Mouse (Mus musculus) lung, adult 2 months (tissue): ENCODE results near the gene Limch1. TPM values are rescaled to one million over a fixed set of nuclear protein-coding genes. Genes with fewer than 3 reads are reported as not detected.

Source experiments
- DNase-seq: peaks from one replicate; pipeline ENCODE4 v3.0.0; 2022
- H3K4me1 ChIP-seq: fragments of 200-500 bp; 2 replicates; pipeline ENCODE4 v1.6.1; 2011; ENCODE audit warnings: low read length; ENCODE audit not compliant: control insufficient read depth, insufficient read depth
- H3K4me3 ChIP-seq: fragments of 200-500 bp; replicated peaks from 2 replicates; pipeline ENCODE3; 2011; ENCODE audit warnings: low read depth, mild to moderate bottlenecking, control low read depth, low read length; ENCODE audit errors: extremely low read depth
- CTCF ChIP-seq: fragments of 200-500 bp; IDR thresholded peaks from 2 replicates; pipeline ENCODE4 v1.5.1; 2011; ENCODE audit warnings: mild to moderate bottlenecking, low read length, control low read depth; ENCODE audit not compliant: insufficient read depth
- POLR2A ChIP-seq: fragments of 200-500 bp; IDR thresholded peaks from 2 replicates; pipeline ENCODE4 v1.6.1; 2011; ENCODE audit warnings: low read depth, mild to moderate bottlenecking, control low read depth, low read length, borderline replicate concordance; ENCODE audit errors: extremely low read depth
- WGBS: fragments of 180-500 bp; shearing (Covaris S2); methylation state at CpG from one replicate; pipeline ENCODE4 v1.1.7; 2018; 5-methylcytosine and 5-hydroxymethylcytosine counted together
- polyA plus RNA-seq: library from polyadenylated mRNA; depleted of rRNA; stranded (reverse); fragments of >200 nt; gene quantifications from 2 replicates; pipeline ENCODE4 v1.2.3, GENCODE M21; 2012

The Limch1 gene
- polyA plus RNA-seq, 1 experiment: 242 TPM

DNA sequence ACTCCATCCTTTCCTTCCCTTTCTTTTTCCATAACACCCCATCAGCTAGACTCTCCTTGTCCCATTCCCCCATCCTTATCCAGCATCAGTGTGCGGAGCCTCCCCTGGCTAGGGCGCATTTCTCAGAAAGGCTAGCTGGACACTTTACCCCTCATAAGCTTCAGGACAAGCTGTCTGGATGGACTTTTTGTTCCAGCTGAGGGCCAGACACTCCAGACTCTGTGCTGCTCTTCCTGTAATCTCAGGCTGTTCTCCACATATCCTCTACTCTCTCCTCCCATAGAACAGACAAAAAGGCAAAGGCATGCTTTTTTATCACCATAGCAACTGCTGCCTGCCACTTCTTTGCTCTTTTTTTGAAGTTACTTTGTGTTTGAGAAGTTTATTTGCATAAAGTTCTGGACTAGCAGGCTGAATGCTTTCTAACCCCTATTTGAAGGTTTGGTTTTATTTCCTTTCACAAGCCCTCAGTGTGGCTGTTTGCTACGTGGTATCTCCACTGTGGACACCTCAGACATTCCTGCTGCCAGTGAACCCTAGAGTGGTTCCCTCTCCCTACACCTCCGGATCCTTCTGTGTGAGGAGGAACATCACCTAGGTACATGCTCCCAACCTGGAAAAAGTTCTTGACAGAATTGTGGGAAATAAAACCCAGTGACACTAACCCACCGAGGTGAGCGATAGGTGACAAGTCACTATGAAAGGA lies 77.0 kb downstream of the Limch1 start:
- DNase-seq: no peak
- no peak for TF ChIP-seq POLR2A
- TF ChIP-seq CTCF: no peak
- 78% methylated on average over 6 of the region's 6 CpGs for WGBS
- no peaks in the 10 kb centered on the region for H3K4me1 ChIP-seq
- H3K4me3 ChIP-seq: no peak overlapping the region

DNA sequence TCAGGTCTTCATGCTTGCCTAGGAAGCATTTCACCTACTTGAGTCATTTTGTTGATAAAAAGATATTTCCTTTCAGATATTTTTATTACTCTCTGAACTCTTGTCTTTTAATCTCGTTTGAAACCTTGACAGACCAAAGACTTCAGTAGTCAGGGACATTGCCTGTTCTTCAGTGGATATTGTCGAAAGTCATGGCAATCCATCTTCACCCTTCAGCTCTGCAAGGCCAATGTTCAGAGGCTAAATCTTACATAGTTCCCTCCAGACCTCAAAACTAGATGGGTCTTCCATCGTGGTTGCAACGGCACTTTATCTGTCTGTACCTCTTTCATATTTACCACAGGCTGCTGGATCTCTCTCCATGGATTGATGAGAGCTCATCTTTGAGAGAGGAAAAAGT lies 80.0 kb downstream of the Limch1 start:
- TF ChIP-seq POLR2A: no peak
- no peak for TF ChIP-seq CTCF
- WGBS: 84% methylated on average over 4 of the region's 4 CpGs

DNA sequence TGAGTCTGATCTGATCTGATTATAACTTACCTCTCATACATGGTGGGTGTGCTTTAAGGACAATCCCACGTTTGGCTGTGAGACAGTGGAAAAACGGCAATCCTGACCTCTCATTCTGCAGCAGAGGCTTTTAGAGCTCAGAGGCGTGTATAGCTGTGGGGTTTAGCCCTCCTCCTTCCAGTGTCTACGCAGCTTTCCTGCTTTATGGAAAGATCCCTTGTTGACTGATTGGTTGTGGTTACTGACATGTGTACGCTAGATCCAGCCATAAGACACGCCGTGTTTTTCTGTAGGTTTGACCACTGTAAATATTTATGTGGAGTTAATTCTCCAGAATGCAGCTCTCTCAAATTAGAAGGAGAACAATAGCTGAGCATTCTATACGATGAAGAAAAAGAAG lies 81.2 kb downstream of the Limch1 start:
- no peak for DNase-seq
- no peak overlapping the region for H3K4me3 ChIP-seq
- TF ChIP-seq POLR2A: no peak
- TF ChIP-seq CTCF: no peak
- 48% methylated on average over 8 of the region's 8 CpGs for WGBS
- no peaks in the 10 kb centered on the region for H3K4me1 ChIP-seq

More for the DNA sequence above, 80.0 kb downstream of the Limch1 start:
- DNase-seq: no peak
- H3K4me1 ChIP-seq: no peaks in the 10 kb centered on the region
- no peak overlapping the region for H3K4me3 ChIP-seq

DNA sequence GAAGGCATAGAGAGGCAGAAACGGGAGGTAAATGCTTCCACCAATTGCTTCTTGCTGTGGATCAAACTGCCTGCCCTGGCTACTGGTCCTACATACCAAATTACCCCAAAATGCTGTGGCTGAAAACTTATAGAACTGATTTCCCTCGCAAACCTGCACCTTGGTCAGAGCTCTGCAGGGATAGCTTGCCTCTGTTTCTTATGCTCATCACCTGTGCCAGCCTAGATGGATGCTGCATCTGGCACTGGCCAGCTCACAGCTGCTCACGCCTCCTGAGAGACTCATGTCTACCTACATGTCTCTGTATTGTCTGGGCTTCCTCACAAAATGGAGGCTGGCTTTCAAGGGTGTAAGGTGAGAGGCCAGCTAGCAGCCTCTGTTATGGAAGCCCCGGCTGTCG lies 83.9 kb downstream of the Limch1 start:
- H3K4me1 ChIP-seq: no peaks in the 10 kb centered on the region
- TF ChIP-seq CTCF (no peak), POLR2A (no peak)
- DNase-seq: no peak
- H3K4me3 ChIP-seq: no peak overlapping the region
- 85% methylated on average over 5 of the region's 5 CpGs for WGBS

DNA sequence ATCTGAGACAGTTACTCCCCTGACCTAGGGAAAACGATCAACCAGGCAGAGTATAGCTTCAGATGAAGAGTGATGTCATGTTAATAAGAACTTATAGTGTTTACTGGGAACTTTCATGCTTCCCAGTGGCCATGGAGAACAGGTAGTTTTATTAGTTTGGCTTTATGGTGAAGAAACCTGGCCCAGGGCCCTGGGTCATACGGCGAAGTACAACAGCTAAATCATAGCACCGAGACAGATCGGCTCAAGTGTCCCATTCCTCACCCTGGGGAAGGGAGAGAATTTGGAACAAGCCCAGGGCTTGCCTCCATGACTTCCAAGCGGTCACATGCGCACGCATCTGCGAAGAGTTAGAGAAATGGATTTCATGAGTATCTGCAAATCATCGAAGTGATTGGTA lies 84.6 kb downstream of the Limch1 start:
- no peak for DNase-seq
- Histone ChIP-seq H3K4me3 (no peak overlapping the region), H3K4me1 (no peaks in the 10 kb centered on the region)
- 88% methylated on average over 10 of the region's 10 CpGs for WGBS
- no peak for TF ChIP-seq POLR2A
- TF ChIP-seq CTCF: no peak

DNA sequence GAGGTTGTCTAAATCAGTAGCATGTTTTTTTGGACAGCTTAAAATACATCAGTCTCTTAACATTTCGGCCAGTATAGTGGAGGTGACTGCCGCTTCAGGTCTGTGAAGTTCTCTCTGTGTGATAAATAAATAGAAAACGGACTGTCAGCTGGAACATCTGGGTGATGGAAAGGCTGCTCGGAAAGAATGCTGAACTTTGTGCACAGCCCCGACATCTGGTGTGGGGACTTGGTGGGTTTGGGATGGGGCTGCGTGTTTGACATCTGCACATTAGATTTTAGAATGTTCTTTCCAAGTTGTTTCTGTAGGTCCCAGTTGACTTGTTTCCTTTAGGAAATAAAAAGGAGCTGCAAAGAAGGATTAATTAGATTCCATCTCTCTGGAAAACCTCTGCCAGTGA lies 89.1 kb downstream of the Limch1 start:
- Histone ChIP-seq H3K4me1 (no peaks in the 10 kb centered on the region), H3K4me3 (no peak overlapping the region)
- TF ChIP-seq CTCF (no peak), POLR2A (no peak)
- no peak for DNase-seq
- WGBS: 63% methylated on average over 6 of the region's 6 CpGs

DNA sequence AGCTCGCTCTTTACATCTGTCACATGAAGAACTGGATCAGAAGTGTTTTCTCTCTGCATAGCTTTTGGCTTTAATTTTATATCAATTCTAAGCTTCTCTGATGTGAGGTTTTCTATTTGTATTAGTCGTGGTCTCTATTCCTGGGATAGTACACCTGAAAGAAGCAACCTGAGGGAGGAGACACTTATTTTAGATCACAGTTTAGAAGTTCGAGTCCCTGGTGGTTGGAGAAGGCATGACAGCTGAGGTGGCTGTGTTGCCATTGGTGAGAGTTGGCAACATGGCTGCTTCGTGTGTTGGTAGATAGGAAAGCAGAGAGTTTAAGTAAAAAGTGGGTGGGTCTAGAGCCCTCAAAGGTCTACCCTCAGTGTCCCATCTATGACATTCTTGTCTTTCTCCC lies 91.3 kb downstream of the Limch1 start:
- Histone ChIP-seq H3K4me1 (no peaks in the 10 kb centered on the region), H3K4me3 (no peak overlapping the region)
- 88% methylated on average over 4 of the region's 4 CpGs for WGBS
- TF ChIP-seq POLR2A (no peak), CTCF (no peak)
- no peak for DNase-seq

DNA sequence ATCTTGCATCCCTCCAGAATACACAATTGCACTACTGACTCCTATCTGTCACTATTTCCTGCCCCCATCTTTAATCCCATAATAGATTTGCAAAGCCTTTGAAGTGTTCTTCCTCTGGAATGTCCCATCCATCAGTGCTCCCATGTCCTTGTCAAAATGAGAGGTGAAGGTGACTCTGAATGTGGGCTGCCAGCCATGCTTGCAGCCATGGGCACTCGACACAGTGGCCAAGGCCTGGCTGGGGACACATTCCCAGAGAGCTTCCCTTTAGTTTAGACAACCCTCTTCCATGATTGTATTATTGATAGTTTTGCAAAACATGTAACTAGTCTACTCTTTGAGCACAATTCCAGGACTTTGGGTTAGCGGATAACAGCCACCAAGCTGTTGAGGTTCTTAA lies 96.3 kb downstream of the Limch1 start:
- Histone ChIP-seq H3K4me3 (no peak overlapping the region), H3K4me1 (no peaks in the 10 kb centered on the region)
- 90% methylated on average over 2 of the region's 2 CpGs for WGBS
- no peak for DNase-seq
- no peak for TF ChIP-seq CTCF
- no peak for TF ChIP-seq POLR2A

DNA sequence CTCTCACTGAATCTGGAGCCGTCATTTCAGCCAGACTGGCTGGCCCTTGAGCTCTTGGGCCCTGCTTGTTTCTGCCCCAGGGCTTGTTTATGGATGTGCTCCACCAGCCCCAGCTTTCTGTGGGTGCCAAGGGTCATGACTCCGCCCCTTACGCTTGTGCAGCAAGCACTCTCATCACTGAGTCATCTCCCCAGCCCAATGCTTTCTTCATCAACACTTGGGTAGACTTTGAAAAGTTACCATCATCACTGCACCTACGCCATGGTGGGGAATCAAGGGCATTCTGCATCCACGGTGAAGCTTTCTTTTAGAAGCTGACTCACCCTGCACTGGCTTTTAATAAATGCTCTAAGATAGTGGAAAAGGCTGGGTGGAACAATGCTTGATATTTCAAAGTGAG lies 97.1 kb downstream of the Limch1 start:
- no peak for DNase-seq
- 84% methylated on average over 5 of the region's 5 CpGs for WGBS
- TF ChIP-seq CTCF: no peak
- no peak for TF ChIP-seq POLR2A
- peaks cover 5% of the 10 kb centered on the region for H3K4me1 ChIP-seq
- H3K4me3 ChIP-seq: no peak overlapping the region

DNA sequence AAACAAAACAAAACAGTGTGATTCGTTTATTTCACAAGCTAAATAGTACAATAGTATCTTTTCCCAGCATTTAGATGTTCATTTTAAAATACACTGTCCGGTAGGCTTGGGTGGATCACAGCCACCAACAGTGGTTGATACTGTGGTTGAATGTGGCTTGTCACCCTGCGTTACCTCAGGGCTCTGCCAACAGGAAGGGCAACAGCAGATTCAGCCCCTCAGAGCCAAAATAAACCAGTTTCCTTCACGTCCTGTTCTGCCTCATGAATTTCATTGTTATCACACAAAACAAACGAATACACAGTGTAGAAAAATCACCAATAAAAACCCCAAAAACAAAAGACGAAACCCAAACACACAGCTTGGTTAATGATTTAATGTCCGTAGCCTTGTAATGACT lies 102.5 kb downstream of the Limch1 start:
- no peak for DNase-seq

DNA sequence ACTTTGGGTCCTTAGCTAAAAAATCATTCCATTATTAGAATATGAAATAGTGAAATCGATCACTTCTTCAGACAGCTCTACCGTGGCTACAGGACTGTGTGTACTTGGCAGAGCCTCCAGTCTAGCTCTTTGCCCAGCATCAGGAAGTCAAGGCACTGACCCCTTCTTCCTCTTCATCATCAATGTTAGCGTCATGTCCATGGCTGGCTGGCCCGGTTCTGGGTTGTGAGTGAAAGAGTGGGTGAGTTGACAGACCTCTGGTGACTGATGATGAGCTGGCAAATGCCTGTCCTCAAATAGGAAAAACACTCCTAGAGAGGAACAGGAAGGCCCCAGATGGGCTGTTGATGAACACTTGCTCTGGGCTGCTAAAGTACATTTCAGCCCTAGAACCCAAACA lies 103.5 kb downstream of the Limch1 start:
- WGBS: 27% methylated on average over 4 of the region's 4 CpGs
- no peak for TF ChIP-seq CTCF
- TF ChIP-seq POLR2A: no peak
- Histone ChIP-seq H3K4me3 (no peak overlapping the region), H3K4me1 (peaks cover 13% of the 10 kb centered on the region)
- peak; percentile 36 for DNase-seq

More for the DNA sequence above, 102.5 kb downstream of the Limch1 start:
- TF ChIP-seq CTCF (no peak), POLR2A (no peak)
- H3K4me3 ChIP-seq: no peak overlapping the region
- 25% methylated on average over 7 of the region's 7 CpGs for WGBS
- peaks cover 13% of the 10 kb centered on the region for H3K4me1 ChIP-seq
